Mouse (Mus musculus): ENCODE data around the gene Map3k20. TPM values are rescaled to one million over a fixed set of nuclear protein-coding genes. Genes with fewer than 3 reads are reported as not detected.

Map3k20 gene
- polyA plus RNA-seq (2015; fragmentation: Nextera tagmentation; extraction: Ambion mirVana): 14.3 and 14.5 TPM in 2 replicates

GRCm38 (mm10) chr2:72285256-72285887, at the start of gene Map3k20:
TSS of gene Map3k20 (plus strand) at chr2:72285637.

GRCm38 (mm10) chr2:72475797-72476485, 190.5 kb downstream of the Map3k20 start, which contains the start of gene Cdca7:
TSS of gene Cdca7 (plus strand) at chr2:72476159.

Other genes with a start within 250 kb of the Map3k20 start
- 80.7 and 86.1 TPM in 2 replicates for gene Cdca7, start 190.5 kb downstream of the Map3k20 start, polyA plus RNA-seq (2015; fragmentation: Nextera tagmentation; extraction: Ambion mirVana)

All from spleen, postnatal 0 days (tissue).